In genomic region chr17:67584937-67585579, GRCm38 (mm10) we compare ENCODE assay signal across 8 mouse cellular contexts. TPM values are rescaled to one million over a fixed set of nuclear protein-coding genes. Genes with fewer than 3 reads are reported as not detected.
A peak's percentile ranks its signal among the peaks of the same experiment; 100 is the strongest.
DNase-seq lines count a peak whose midpoint lies in the region; ATAC-seq and TF ChIP-seq lines count a peak whose summit lies in the region.

No protein-coding gene starts in this region.

- H3K27me3 ChIP-seq in heart, embryonic 15.5 days: peaks cover 3% of the 10 kb centered on the region; the same call in 1 of the 2 replicates
- no peaks in the 10 kb centered on the region for H3K27me3 ChIP-seq in kidney, postnatal 0 days (ENCODE audit: insufficient read depth, low read length)
- no peaks in the 10 kb centered on the region for H3K27me3 ChIP-seq in limb, embryonic 14.5 days (ENCODE audit: control insufficient read depth, insufficient read depth, low read length)
- H3K27me3 ChIP-seq in neural tube, embryonic 11.5 days (ENCODE audit: control insufficient read depth, insufficient read depth, low read length): no peaks in the 10 kb centered on the region

- H3K9ac ChIP-seq in heart, embryonic 15.5 days: no peak overlapping the region
- no peak overlapping the region for H3K9ac ChIP-seq in kidney, postnatal 0 days (ENCODE audit: low read depth, low read length)
- H3K9ac ChIP-seq in limb, embryonic 14.5 days (ENCODE audit: low read depth, low read length, severe bottlenecking): no peak overlapping the region
- H3K9ac ChIP-seq in neural tube, embryonic 11.5 days (ENCODE audit: low read length): no peak overlapping the region

- 23% methylated on average over 6 of the region's 6 CpGs for WGBS in heart, embryonic 15.5 days
- 15% methylated on average over 6 of the region's 6 CpGs for WGBS in kidney, postnatal 0 days
- WGBS in limb, embryonic 14.5 days: 18% methylated on average over 6 of the region's 6 CpGs
- WGBS in neural tube, embryonic 11.5 days: 27% methylated on average over 6 of the region's 6 CpGs

- no peak for TF ChIP-seq POLR2A in limb, embryonic 14.5 days (IDR thresholded peaks at IDR 0.05; ENCODE audit: borderline replicate concordance, extremely low read depth, insufficient read depth, insufficient read length)

- H3K27ac ChIP-seq in heart, embryonic 15.5 days: no peak overlapping the region
- H3K27ac ChIP-seq in kidney, postnatal 0 days: no peak overlapping the region
- no peak overlapping the region for H3K27ac ChIP-seq in limb, embryonic 14.5 days (replicated peaks; ENCODE audit: low read depth, low read length)
- no peak overlapping the region for H3K27ac ChIP-seq in neural tube, embryonic 11.5 days (ENCODE audit: low read depth, low read length)

- no peaks in the 10 kb centered on the region for H3K4me1 ChIP-seq in heart, embryonic 15.5 days (replicated peaks)
- no peaks in the 10 kb centered on the region for H3K4me1 ChIP-seq in kidney, postnatal 0 days (replicated peaks; ENCODE audit: insufficient read depth, low read length)
- no peaks in the 10 kb centered on the region for H3K4me1 ChIP-seq in limb, embryonic 14.5 days (ENCODE audit: control insufficient read depth, insufficient read depth, low read length)
- no peaks in the 10 kb centered on the region for H3K4me1 ChIP-seq in neural tube, embryonic 11.5 days (ENCODE audit: control insufficient read depth, insufficient read depth, low read length)

- peak; percentile 64; the same call in 1 of the 2 replicates for ATAC-seq in heart, embryonic 15.5 days (replicated peaks; ENCODE audit: insufficient number of reproducible peaks, insufficient read depth, low FRiP score, low read depth)
- ATAC-seq in kidney, postnatal 0 days (replicated peaks; ENCODE audit: low FRiP score, low read depth): 0 out of 2 replicates have a peak, but pooled peaks have one; percentile 43
- ATAC-seq in limb, embryonic 14.5 days (ENCODE audit: low FRiP score, low read depth): peak; percentile 71; the same call in 1 of the 2 replicates
- peak; percentile 68 for ATAC-seq in neural tube, embryonic 11.5 days (ENCODE audit: insufficient read depth, low FRiP score, low TSS enrichment)

- TF ChIP-seq CTCF in kidney, postnatal 0 days (IDR thresholded peaks at IDR 0.05; ENCODE audit: low read depth): peak; percentile 86

- no peaks in the 10 kb centered on the region for H3K36me3 ChIP-seq in heart, embryonic 15.5 days
- H3K36me3 ChIP-seq in kidney, postnatal 0 days (ENCODE audit: insufficient read depth, low read length): no peaks in the 10 kb centered on the region
- no peaks in the 10 kb centered on the region for H3K36me3 ChIP-seq in limb, embryonic 14.5 days (ENCODE audit: control insufficient read depth, insufficient read depth, low read length)
- H3K36me3 ChIP-seq in neural tube, embryonic 11.5 days (ENCODE audit: control insufficient read depth, insufficient read depth, low read length): no peaks in the 10 kb centered on the region

- no peaks in the 10 kb centered on the region for H3K9me3 ChIP-seq in heart, embryonic 15.5 days (replicated peaks)
- H3K9me3 ChIP-seq in kidney, postnatal 0 days (replicated peaks; ENCODE audit: low read length): no peaks in the 10 kb centered on the region
- no peaks in the 10 kb centered on the region for H3K9me3 ChIP-seq in limb, embryonic 14.5 days (ENCODE audit: control insufficient read depth, low read length)
- H3K9me3 ChIP-seq in neural tube, embryonic 11.5 days (ENCODE audit: control insufficient read depth, low read length): no peaks in the 10 kb centered on the region

- H3K4me2 ChIP-seq in heart, embryonic 15.5 days: no peak overlapping the region
- no peak overlapping the region for H3K4me2 ChIP-seq in kidney, postnatal 0 days (ENCODE audit: low read length)
- no peak overlapping the region for H3K4me2 ChIP-seq in limb, embryonic 14.5 days (replicated peaks; ENCODE audit: low read depth, low read length, severe bottlenecking)
- H3K4me2 ChIP-seq in neural tube, embryonic 11.5 days (ENCODE audit: low read depth): no peak overlapping the region

- DNase-seq in 3T3-L1 (ENCODE audit: low read depth, low spot score): peak; percentile 78
- DNase-seq in brain, adult 2 months (ENCODE audit: low read depth, low spot score): peak; percentile 82
- peak; percentile 39 for DNase-seq in fibroblast of lung, adult 2 months (ENCODE audit: low read depth)
- DNase-seq in kidney, postnatal 0 days (ENCODE audit: low spot score): peak; percentile 92
- DNase-seq in limb, embryonic 14.5 days (ENCODE audit: low spot score): peak; percentile 87
- peak; percentile 78 for DNase-seq in neural tube, embryonic 11.5 days (ENCODE audit: low spot score)
- peak; percentile 40 for DNase-seq in testis, postnatal 14 days (ENCODE audit: low spot score)

- H3K4me3 ChIP-seq in heart, embryonic 15.5 days: no peak overlapping the region
- no peak overlapping the region for H3K4me3 ChIP-seq in kidney, postnatal 0 days (replicated peaks; ENCODE audit: low read depth, low read length)
- H3K4me3 ChIP-seq in limb, embryonic 14.5 days (replicated peaks; ENCODE audit: low read length): no peak overlapping the region
- no peak overlapping the region for H3K4me3 ChIP-seq in neural tube, embryonic 11.5 days (ENCODE audit: low read depth, low read length)

RNA-seq across cellular contexts. Expression of gene Lrrc30, which starts 47.5 kb away (rescaled TPM):
- not detected in 2 replicates for polyA plus RNA-seq in heart, embryonic 15.5 days (2015; fragmentation: Nextera tagmentation; extraction: Ambion mirVana)
- polyA plus RNA-seq in kidney, postnatal 0 days (2015; fragmentation: Nextera tagmentation; extraction: Ambion mirVana): not detected in 2 replicates
- 0.54 and 0.79 TPM in 2 replicates for polyA plus RNA-seq in limb, embryonic 14.5 days (2012; rRNA removed)
- 0.66 and 1.2 TPM in 2 replicates for polyA plus RNA-seq in limb, embryonic 14.5 days (2014; fragmentation: Nextera tagmentation; extraction: Ambion mirVana)
- 0.18 TPM in 1 of 2 replicates, not detected in the other for polyA plus RNA-seq in neural tube, embryonic 11.5 days (2014; fragmentation: Nextera tagmentation; extraction: Ambion mirVana)

Comparison
In these comparisons a context has a peak if more than half of its experiments do, and no peak if none do; other contexts are left out.
1. DNase-seq: peak in every context shown above with its lines; median percentile 92 in kidney, postnatal 0 days; 87 in limb, embryonic 14.5 days; 82 in brain, adult 2 months; 78 in 3T3-L1; 78 in neural tube, embryonic 11.5 days; 40 in testis, postnatal 14 days; 39 in fibroblast of lung, adult 2 months.